Comparison of ENCODE assay signal across 9 mouse cellular contexts in genomic region chr16:89831172-89831571, GRCm38 (mm10).
DNase-seq lines count a peak whose midpoint lies in the region; ATAC-seq and TF ChIP-seq lines count a peak whose summit lies in the region.
"Had no signal": no experiment of that assay in that cellular context is flagged by ENCODE, and none has a peak within 500 bp of the region (broad histone marks: within the 10 kb centered on the region; RNA-seq: fewer than 3 reads in every experiment).

No protein-coding gene starts in this region.

- no peak for ATAC-seq in midbrain, embryonic 13.5 days
- no peak for ATAC-seq in liver, embryonic 14.5 days (ENCODE audit: insufficient read depth)

- peak; percentile 49 for DNase-seq in midbrain, embryonic 10.5 days (ENCODE audit: low spot score)
- DNase-seq in R1 (ENCODE audit: low read depth, low spot score) = peak; percentile 66
- peak; percentile 49 for DNase-seq in embryo, embryonic 9.5 days (ENCODE audit: extremely low spot score)
- DNase-seq in heart, postnatal 10 days = peak; percentile 70 to 74
- no peak for DNase-seq in liver, embryonic 14.5 days (ENCODE audit: low read depth in 3 of 3, low spot score in 3 of 3)
- peak; percentile 47 for DNase-seq in right cerebral cortex, postnatal 14 days
- no peak for DNase-seq in adrenal gland, postnatal 25 days

- H3K27me3 ChIP-seq in midbrain, embryonic 10.5 days (ENCODE audit: low read depth, poor library complexity, severe bottlenecking) = no peaks in the 10 kb centered on the region
- no peaks in the 10 kb centered on the region for H3K27me3 ChIP-seq in midbrain, embryonic 13.5 days
- H3K27me3 ChIP-seq in liver, embryonic 14.5 days (ENCODE audit: control insufficient read depth, insufficient read depth, low read length) = no peaks in the 10 kb centered on the region
- H3K27me3 ChIP-seq: embryonic facial prominence, embryonic 15.5 days had no signal

- H3K36me3 ChIP-seq in midbrain, embryonic 10.5 days = peaks cover 11% of the 10 kb centered on the region; the same call in 1 of the 2 replicates
- peaks cover 19% of the 10 kb centered on the region for H3K36me3 ChIP-seq in midbrain, embryonic 13.5 days
- H3K36me3 ChIP-seq in liver, embryonic 14.5 days (replicated peaks; ENCODE audit: control insufficient read depth, insufficient read depth, low read depth) = no peaks in the 10 kb centered on the region

- no peak for TF ChIP-seq EP300 in liver, embryonic 14.5 days (IDR thresholded peaks at IDR 0.05; ENCODE audit: low read depth)

- intact Hi-C loops in heart, postnatal 10 days (cut with DNase I) = loop anchor here (1.0 kb wide), 1 partner anchor 57 kb away; no protein-coding TSS in a partner anchor

- H3K4me1 ChIP-seq in midbrain, embryonic 10.5 days = peaks cover 13% of the 10 kb centered on the region; the same call in 1 of the 2 replicates
- peaks cover 12% of the 10 kb centered on the region for H3K4me1 ChIP-seq in midbrain, embryonic 13.5 days (replicated peaks)
- H3K4me1 ChIP-seq in liver, embryonic 14.5 days (replicated peaks; ENCODE audit: control insufficient read depth in 2 of 2, insufficient read depth in 2 of 2, low read length in 1 of 2) = peaks cover 0 to 11% of the 10 kb centered on the region in 2 experiments; a peak in 2 of 4 replicates

- no peak overlapping the region for H3K4me3 ChIP-seq in midbrain, embryonic 10.5 days
- H3K4me3 ChIP-seq in midbrain, embryonic 13.5 days (replicated peaks) = no peak overlapping the region
- H3K4me3 ChIP-seq in liver, embryonic 14.5 days (ENCODE audit: insufficient read depth in 1 of 2, low read depth in 2 of 2, low read length in 2 of 2) = no peak overlapping the region
- H3K4me3 ChIP-seq: embryonic facial prominence, embryonic 15.5 days had no signal

- H3K27ac ChIP-seq in midbrain, embryonic 10.5 days (replicated peaks) = no peak overlapping the region
- no peak overlapping the region for H3K27ac ChIP-seq in midbrain, embryonic 13.5 days
- H3K27ac ChIP-seq in liver, embryonic 14.5 days = no peak overlapping the region
- H3K27ac ChIP-seq: embryonic facial prominence, embryonic 15.5 days had no signal

- 48% methylated on average over 10 of the region's 10 CpGs for WGBS in midbrain, embryonic 10.5 days
- 37% methylated on average over 10 of the region's 10 CpGs for WGBS in midbrain, embryonic 13.5 days
- 17% methylated on average over 10 of the region's 10 CpGs for WGBS in liver, embryonic 14.5 days (ENCODE audit: insufficient replicate concordance)

- no peak overlapping the region for H3K4me2 ChIP-seq in midbrain, embryonic 13.5 days (replicated peaks)
- H3K4me2 ChIP-seq in liver, embryonic 14.5 days (ENCODE audit: low read depth) = no peak overlapping the region; the same call in 1 of the 2 replicates
- H3K4me2 ChIP-seq: embryonic facial prominence, embryonic 15.5 days had no signal

- H3K9ac ChIP-seq in midbrain, embryonic 13.5 days (replicated peaks) = no peak overlapping the region
- H3K9ac ChIP-seq in liver, embryonic 14.5 days (replicated peaks) = no peak overlapping the region
- H3K9ac ChIP-seq: embryonic facial prominence, embryonic 15.5 days had no signal

- peak; percentile 62 for TF ChIP-seq CTCF in liver, embryonic 14.5 days (IDR thresholded peaks at IDR 0.05; ENCODE audit: low read depth)

- no peaks in the 10 kb centered on the region for H3K9me3 ChIP-seq in midbrain, embryonic 10.5 days (replicated peaks)
- H3K9me3 ChIP-seq in midbrain, embryonic 13.5 days = no peaks in the 10 kb centered on the region
- no peaks in the 10 kb centered on the region for H3K9me3 ChIP-seq in liver, embryonic 14.5 days (ENCODE audit: control insufficient read depth, low read length)
- H3K9me3 ChIP-seq: embryonic facial prominence, embryonic 15.5 days had no signal

Comparison
In these comparisons a context has a peak if more than half of its experiments do, and no peak if none do; other contexts are left out.
1. DNase-seq: peak in midbrain, embryonic 10.5 days (single experiment), R1 (single experiment), embryo, embryonic 9.5 days (single experiment), heart, postnatal 10 days (2 of 2) and right cerebral cortex, postnatal 14 days (single experiment); none in liver, embryonic 14.5 days (0 of 3) and adrenal gland, postnatal 25 days (single experiment).